ENCODE assay signal across 25 mouse cellular contexts in the genomic region with DNA sequence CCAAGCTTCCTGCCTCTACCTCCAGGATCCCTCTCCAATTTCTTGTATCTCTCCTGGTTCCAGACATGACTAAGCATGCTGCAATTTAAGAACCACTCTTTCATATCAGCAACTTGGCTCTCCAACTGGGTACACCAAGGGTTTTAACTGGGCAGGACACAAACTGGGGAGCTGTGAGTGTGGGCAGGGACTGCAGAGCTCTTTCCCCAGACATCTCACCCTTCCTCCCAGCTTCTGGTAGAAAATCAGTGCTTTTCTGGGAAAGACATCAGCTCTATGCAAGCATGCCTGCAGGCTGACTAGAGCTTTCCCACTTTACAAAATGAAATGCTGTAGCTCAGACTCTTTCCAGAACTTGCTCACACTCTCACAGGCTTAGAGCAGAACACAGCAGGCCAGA.
DNase-seq lines count a peak whose midpoint lies in the region; ATAC-seq and TF ChIP-seq lines count a peak whose summit lies in the region.
"Had no signal": no experiment of that assay in that cellular context is flagged by ENCODE, and none has a peak within 500 bp of the region (broad histone marks: within the 10 kb centered on the region; RNA-seq: fewer than 3 reads in every experiment).

No protein-coding gene starts in this region.

- peak; percentile 91 for ATAC-seq in frontal cortex, adult (ENCODE audit: low TSS enrichment)
- ATAC-seq: CD4-positive, CD25-positive, alpha-beta regulatory T cell, adult 4 months; forebrain, embryonic 16.5 days; hindbrain, postnatal 0 days had no signal

- H3K27ac ChIP-seq in left cerebral cortex, adult 2 months, result peak overlapping the region; percentile 71
- H3K27ac ChIP-seq: embryonic facial prominence, embryonic 12.5 days; forebrain, embryonic 12.5 days; heart, embryonic 13.5 days; hindbrain, embryonic 13.5 days; hindbrain, postnatal 0 days had no signal

- TF ChIP-seq CTCF in left cerebral cortex, adult 2 months (IDR thresholded peaks at IDR 0.05), result no peak

- no peak overlapping the region for H3K4me3 ChIP-seq in left cerebral cortex, adult 2 months
- H3K4me3 ChIP-seq: embryonic facial prominence, embryonic 12.5 days; forebrain, embryonic 12.5 days; gastrocnemius, adult 2 months; heart, embryonic 13.5 days; hindbrain, embryonic 13.5 days had no signal

- DNase-seq in frontal cortex, postnatal 25 days (ENCODE audit: low spot score in 2 of 2), result no peak
- DNase-seq in left cerebral cortex, adult 18-20 months (ENCODE audit: low spot score in 2 of 2), result peak; percentile 34 to 51
- no peak for DNase-seq in left cerebral cortex, postnatal 10 days (ENCODE audit: extremely low spot score in 1 of 2, low spot score in 2 of 2)
- DNase-seq in left cerebral cortex, adult 2 months (ENCODE audit: extremely low spot score in 1 of 2, low spot score in 2 of 2), result no peak
- peak; percentile 32 to 42 for DNase-seq in left cerebral cortex, postnatal 36 days (ENCODE audit: low spot score in 2 of 2)
- no peak for DNase-seq in layer of hippocampus, adult 8-10 months (ENCODE audit: low spot score in 2 of 2)
- no peak for DNase-seq in urinary bladder, adult 2 months (ENCODE audit: low spot score)
- DNase-seq: adrenal gland, adult 8-10 months; adrenal gland, postnatal 36 days; B cell, adult 2 months; cerebellum, adult 11 months; cerebellum, adult 8-10 months; cerebellum, postnatal 14 days; gastrocnemius, adult 2 months; gastrocnemius, postnatal 36 days; heart, adult 11 months; heart, postnatal 4 days had no signal

- intact Hi-C loops in left cerebral cortex, postnatal 10 days (cut with DNase I), result no loop called here
- intact Hi-C loops in left cerebral cortex, adult 2 months (cut with DNase I), result loop anchor here (5.0 to 10.0 kb wide), 3 partner anchors 86 to 239 kb away; no protein-coding TSS in a partner anchor
- intact Hi-C loops in left cerebral cortex, postnatal 36 days (cut with DNase I), result loop anchor here (5.0 kb wide), 1 partner anchor 81 kb away; no protein-coding TSS in a partner anchor

Comparison
In these comparisons a context has a peak if more than half of its experiments do, and no peak if none do; other contexts are left out.
1. DNase-seq: peak in left cerebral cortex, adult 18-20 months (2 of 2) and left cerebral cortex, postnatal 36 days (2 of 2); none in frontal cortex, postnatal 25 days (0 of 2), left cerebral cortex, postnatal 10 days (0 of 2), left cerebral cortex, adult 2 months (0 of 2), layer of hippocampus, adult 8-10 months (0 of 2) and urinary bladder, adult 2 months (single experiment).